Mouse (Mus musculus): ENCODE results near the gene Cacfd1.

DNA sequence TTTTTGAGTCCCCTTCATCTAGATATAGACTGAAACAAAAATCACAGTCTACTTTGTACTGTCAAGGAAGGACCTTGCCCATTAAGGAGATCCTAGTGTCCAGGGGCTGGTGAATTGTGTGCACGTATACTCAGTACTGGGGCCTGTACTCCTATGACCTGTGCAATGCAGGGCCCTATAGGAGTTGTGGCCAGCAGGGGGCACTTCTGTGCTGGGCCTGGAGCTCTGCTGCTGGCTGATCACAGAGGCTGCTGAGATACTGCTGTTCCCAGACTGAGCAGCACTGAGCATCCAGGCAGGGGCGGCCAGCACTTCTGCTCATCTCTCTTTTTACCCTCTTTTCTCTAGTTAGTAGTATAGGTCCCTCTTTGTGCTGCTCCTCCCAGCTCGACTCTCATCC, 33.7 kb downstream of the Cacfd1 start:
- TF ChIP-seq CTCF (IDR thresholded peaks at IDR 0.05; ENCODE audit: low read depth, low read length) (peak; percentile 61), POLR2A (IDR thresholded peaks at IDR 0.05; ENCODE audit: borderline replicate concordance, low read depth, low read length) (no peak)

Measured in bone marrow macrophage, adult 2 months (primary cell).